Mouse (Mus musculus) midbrain, embryonic 16.5 days (tissue): ENCODE data around the gene Ubald1. TPM values are rescaled to one million over a fixed set of nuclear protein-coding genes. Genes with fewer than 3 reads are reported as not detected.

ENCODE experiments used
- ATAC-seq: fragments of 200-750 bp; cut with Nextera tagmentation; 2 replicates; pipeline ENCODE4 v1.8.0; 2017; ENCODE audit warnings: moderate TSS enrichment
- H3K27ac ChIP-seq: fragments of 300-500 bp; sonication (generic); 2 replicates; pipeline ENCODE4 v1.5.1; 2014; ENCODE audit warnings: mild to moderate bottlenecking, low read length, mixed read lengths
- H3K27me3 ChIP-seq: fragments of 300-500 bp; sonication (generic); 2 replicates; pipeline ENCODE4 v1.6.1; 2014; ENCODE audit warnings: low read depth, low read length, mixed read lengths; ENCODE audit not compliant: control insufficient read depth, insufficient read depth
- H3K36me3 ChIP-seq: fragments of 300-500 bp; sonication (generic); 2 replicates; pipeline ENCODE4 v1.6.1; 2014; ENCODE audit warnings: mild to moderate bottlenecking, low read length, moderate library complexity, mixed read lengths; ENCODE audit not compliant: control insufficient read depth, insufficient read depth
- H3K4me1 ChIP-seq: fragments of 300-500 bp; sonication (generic); 2 replicates; pipeline ENCODE4 v1.6.1; 2014; ENCODE audit warnings: mild to moderate bottlenecking, low read length, mixed read lengths; ENCODE audit not compliant: control insufficient read depth, insufficient read depth
- H3K4me2 ChIP-seq: fragments of 300-500 bp; sonication (generic); 2 replicates; pipeline ENCODE4 v1.6.1; 2014; ENCODE audit warnings: mild to moderate bottlenecking, low read length, mixed read lengths
- H3K4me3 ChIP-seq: fragments of 300-500 bp; sonication (generic); 2 replicates; pipeline ENCODE4 v1.5.1; 2014; ENCODE audit warnings: low read depth, mild to moderate bottlenecking, low read length, moderate library complexity, mixed read lengths
- H3K9ac ChIP-seq: fragments of 300-500 bp; sonication (generic); 2 replicates; pipeline ENCODE4 v1.6.1; 2014; ENCODE audit warnings: low read depth, low read length, mixed read lengths
- H3K9me3 ChIP-seq: fragments of 300-500 bp; sonication (generic); replicated peaks from 2 replicates; pipeline ENCODE4 v1.6.1; 2014; ENCODE audit warnings: mild to moderate bottlenecking, low read length, mixed read lengths; ENCODE audit not compliant: control insufficient read depth, poor library complexity, severe bottlenecking
- WGBS: fragments of 180-500 bp; shearing (Covaris S2); extraction: QIAGEN DNeasy Blood & Tissue Kit; methylation state at CpG from one replicate; pipeline ENCODE4 v1.1.7; 2014; 5-methylcytosine and 5-hydroxymethylcytosine counted together
- polyA plus RNA-seq: library from polyadenylated mRNA; unstranded; fragments of >200 nt; fragmentation: Nextera tagmentation; extraction: Ambion mirVana; gene quantifications from 2 replicates; pipeline ENCODE4 v1.2.1, GENCODE M21; 2015

The Ubald1 gene
- polyA plus RNA-seq, 1 experiment from 2014 or later, result 63.3 TPM

- Histone ChIP-seq H3K4me2 (no peak overlapping the region), H3K9ac (no peak overlapping the region), H3K36me3 (no peaks in the 10 kb centered on the region), H3K27me3 (no peaks in the 10 kb centered on the region), H3K4me1 (peaks cover 25% of the 10 kb centered on the region), H3K4me3 (no peak overlapping the region), H3K9me3 (no peaks in the 10 kb centered on the region), H3K27ac (no peak overlapping the region)
- ATAC-seq, result no peak
- WGBS, result 94% methylated on average over 6 of the region's 6 CpGs
Measured at GRCm38 (mm10) chr16:4892171-4892570, 12.1 kb upstream of the Ubald1 start.

- H3K4me3 ChIP-seq, result no peak overlapping the region
- peaks cover 30% of the 10 kb centered on the region for H3K4me1 ChIP-seq
- no peak for ATAC-seq
- H3K27me3 ChIP-seq, result no peaks in the 10 kb centered on the region
- no peak overlapping the region for H3K9ac ChIP-seq
- H3K9me3 ChIP-seq, result no peaks in the 10 kb centered on the region
- WGBS, result 70% methylated on average over 4 of the region's 4 CpGs
- H3K27ac ChIP-seq, result no peak overlapping the region
- no peak overlapping the region for H3K4me2 ChIP-seq
- H3K36me3 ChIP-seq, result no peaks in the 10 kb centered on the region
Measured at GRCm38 (mm10) chr16:4890201-4890709, 10.1 kb upstream of the Ubald1 start.

- H3K27me3 ChIP-seq, result no peaks in the 10 kb centered on the region
- peak; percentile 57 for ATAC-seq
- H3K9me3 ChIP-seq, result no peaks in the 10 kb centered on the region
- peaks cover 36% of the 10 kb centered on the region for H3K4me1 ChIP-seq
- no peaks in the 10 kb centered on the region for H3K36me3 ChIP-seq
- under 1% methylated on average over 8 of the region's 8 CpGs for WGBS
- peak overlapping the region; percentile 90 for H3K9ac ChIP-seq
- H3K4me2 ChIP-seq, result peak overlapping the region; percentile 66
- peak overlapping the region; percentile 82 for H3K4me3 ChIP-seq
- H3K27ac ChIP-seq, result peak overlapping the region; percentile 86
Measured at GRCm38 (mm10) chr16:4886690-4887020, 6.5 kb upstream of the Ubald1 start.

- peaks cover 42% of the 10 kb centered on the region for H3K4me1 ChIP-seq
- H3K4me2 ChIP-seq, result peak within 1 kb of the TSS; percentile 66
- H3K36me3 ChIP-seq, result no peaks in the 10 kb centered on the region
- 0% methylated on average over 42 of the region's 74 CpGs for WGBS
- H3K9me3 ChIP-seq, result no peaks in the 10 kb centered on the region
- H3K4me3 ChIP-seq, result peak within 1 kb of the TSS; percentile 82
- H3K27me3 ChIP-seq, result no peaks in the 10 kb centered on the region
- H3K9ac ChIP-seq, result peak within 1 kb of the TSS; percentile 90
- peak; percentile 83 for ATAC-seq
- peak within 1 kb of the TSS; percentile 86 for H3K27ac ChIP-seq
Measured at GRCm38 (mm10) chr16:4885760-4886689, 5.9 kb upstream of the Ubald1 start, which contains the start of gene Mgrn1. TSS of gene Mgrn1 (plus strand) at chr16:4886249.

GRCm38 (mm10) chr16:4884930-4885329, 4.8 kb upstream of the Ubald1 start:
- H3K9me3 ChIP-seq, result no peaks in the 10 kb centered on the region
- H3K4me1 ChIP-seq, result peaks cover 38% of the 10 kb centered on the region
- H3K27me3 ChIP-seq, result no peaks in the 10 kb centered on the region
- no peak for ATAC-seq
- peak overlapping the region; percentile 55 for H3K4me2 ChIP-seq
- no peak overlapping the region; the same call in 1 of the 2 replicates for H3K27ac ChIP-seq
- no peak overlapping the region; the same call in 1 of the 2 replicates for H3K9ac ChIP-seq
- 94% methylated on average over 10 of the region's 10 CpGs for WGBS
- no peaks in the 10 kb centered on the region for H3K36me3 ChIP-seq
- no peak overlapping the region for H3K4me3 ChIP-seq

GRCm38 (mm10) chr16:4881400-4882351, 1.6 kb upstream of the Ubald1 start:
- H3K4me1 ChIP-seq, result peaks cover 29% of the 10 kb centered on the region
- no peak for ATAC-seq
- peak overlapping the region; percentile 92 for H3K4me2 ChIP-seq
- WGBS, result 74% methylated on average over 10 of the region's 10 CpGs
- H3K36me3 ChIP-seq, result no peaks in the 10 kb centered on the region
- H3K4me3 ChIP-seq, result peak overlapping the region; percentile 83
- H3K27ac ChIP-seq, result peak overlapping the region; percentile 94; the same call in 1 of the 2 replicates
- peak overlapping the region; percentile 85 for H3K9ac ChIP-seq
- H3K9me3 ChIP-seq, result no peaks in the 10 kb centered on the region
- no peaks in the 10 kb centered on the region for H3K27me3 ChIP-seq

GRCm38 (mm10) chr16:4879708-4880124, 399 bp downstream of the Ubald1 start:
- WGBS, result under 1% methylated on average over 40 of the region's 40 CpGs

GRCm38 (mm10) chr16:4879101-4879707, 911 bp downstream of the Ubald1 start:
- H3K4me3 ChIP-seq, result peak overlapping the region; percentile 83
- peaks cover 25% of the 10 kb centered on the region for H3K4me1 ChIP-seq
- peak overlapping the region; percentile 80 for H3K4me2 ChIP-seq
- ATAC-seq, result peak; percentile 29
- WGBS, result 0% methylated on average over 54 of the region's 54 CpGs
- peak overlapping the region; percentile 82 for H3K9ac ChIP-seq
- H3K36me3 ChIP-seq, result peaks cover 2% of the 10 kb centered on the region
- peak overlapping the region; percentile 98 for H3K27ac ChIP-seq
- no peaks in the 10 kb centered on the region for H3K27me3 ChIP-seq
- H3K9me3 ChIP-seq, result no peaks in the 10 kb centered on the region

More at GRCm38 (mm10) chr16:4879708-4880124, 399 bp downstream of the Ubald1 start:
- ATAC-seq, result peak; percentile 75
- H3K27ac ChIP-seq, result peak overlapping the region; percentile 98
- H3K4me3 ChIP-seq, result peak overlapping the region; percentile 83
- H3K36me3 ChIP-seq, result no peaks in the 10 kb centered on the region; the same call in 1 of the 2 replicates
- no peaks in the 10 kb centered on the region for H3K9me3 ChIP-seq
- H3K9ac ChIP-seq, result peak overlapping the region; percentile 82
- H3K4me1 ChIP-seq, result peaks cover 25% of the 10 kb centered on the region
- H3K4me2 ChIP-seq, result peak overlapping the region; percentile 80
- H3K27me3 ChIP-seq, result no peaks in the 10 kb centered on the region
